Mouse (Mus musculus) embryonic facial prominence, embryonic 15.5 days (tissue): Measurements from ENCODE around the gene Ate1. TPM values are rescaled to one million over a fixed set of nuclear protein-coding genes. Genes with fewer than 3 reads are reported as not detected.
A peak's percentile ranks its signal among the peaks of the same experiment; 100 is the strongest.

Source experiments
- ATAC-seq: fragments of 200-750 bp; cut with Nextera tagmentation; 2 replicates; pipeline ENCODE4 v1.8.0; 2017; ENCODE audit warnings: low read depth, moderate TSS enrichment; ENCODE audit not compliant: insufficient number of reproducible peaks, low FRiP score, low TSS enrichment
- H3K27ac ChIP-seq: fragments of 300-500 bp; sonication (generic); replicated peaks from 2 replicates; pipeline ENCODE4 v1.5.1; 2015; ENCODE audit warnings: mild to moderate bottlenecking, inconsistent platforms
- H3K27me3 ChIP-seq: fragments of 300-500 bp; sonication (generic); 2 replicates; pipeline ENCODE4 v1.6.1; 2015; ENCODE audit warnings: inconsistent platforms
- H3K36me3 ChIP-seq: fragments of 300-500 bp; sonication (generic); 2 replicates; pipeline ENCODE4 v1.6.1; 2015; ENCODE audit warnings: mild to moderate bottlenecking, inconsistent platforms
- H3K4me1 ChIP-seq: fragments of 300-500 bp; sonication (generic); 2 replicates; pipeline ENCODE4 v1.6.1; 2015; ENCODE audit warnings: inconsistent platforms
- H3K4me2 ChIP-seq: fragments of 300-500 bp; sonication (generic); replicated peaks from 2 replicates; pipeline ENCODE4 v1.6.1; 2015; ENCODE audit warnings: mild to moderate bottlenecking, inconsistent platforms
- H3K4me3 ChIP-seq: fragments of 300-500 bp; sonication (generic); replicated peaks from 2 replicates; pipeline ENCODE4 v1.5.1; 2015; ENCODE audit warnings: mild to moderate bottlenecking, inconsistent platforms
- H3K9ac ChIP-seq: fragments of 300-500 bp; sonication (generic); 2 replicates; pipeline ENCODE4 v1.6.1; 2015; ENCODE audit warnings: inconsistent platforms
- H3K9me3 ChIP-seq: fragments of 300-500 bp; sonication (generic); replicated peaks from 2 replicates; pipeline ENCODE4 v1.6.1; 2016; ENCODE audit warnings: inconsistent platforms
- WGBS: fragments of 180-500 bp; shearing (Covaris S2); methylation state at CpG from one replicate; pipeline ENCODE4 v1.1.7; 2015; 5-methylcytosine and 5-hydroxymethylcytosine counted together
- polyA plus RNA-seq: library from polyadenylated mRNA; unstranded; fragments of >200 nt; fragmentation: Nextera tagmentation; extraction: Ambion mirVana; gene quantifications from 2 replicates; pipeline ENCODE4 v1.2.1, GENCODE M21; 2015

The Ate1 gene
- polyA plus RNA-seq, 1 experiment from 2014 or later = 59.7 TPM

GRCm38 (mm10) chr7:130473881-130474280 lies 46.3 kb downstream of the Ate1 start:
- peaks cover 3% of the 10 kb centered on the region; the same call in 1 of the 2 replicates for H3K4me1 ChIP-seq
- no peak overlapping the region for H3K4me2 ChIP-seq
- H3K9ac ChIP-seq = no peak overlapping the region
- ATAC-seq = no peak
- no peak overlapping the region for H3K4me3 ChIP-seq
- no peak overlapping the region for H3K27ac ChIP-seq
- H3K27me3 ChIP-seq = no peaks in the 10 kb centered on the region
- 72% methylated on average over 3 of the region's 3 CpGs for WGBS
- no peaks in the 10 kb centered on the region for H3K9me3 ChIP-seq
- no peaks in the 10 kb centered on the region; the same call in 1 of the 2 replicates for H3K36me3 ChIP-seq

- no peaks in the 10 kb centered on the region; the same call in 1 of the 2 replicates for H3K36me3 ChIP-seq
- H3K9me3 ChIP-seq = no peaks in the 10 kb centered on the region
- H3K4me1 ChIP-seq = peaks cover 3% of the 10 kb centered on the region; the same call in 1 of the 2 replicates
- 62% methylated on average over 6 of the region's 6 CpGs for WGBS
- H3K9ac ChIP-seq = no peak overlapping the region
- no peak overlapping the region for H3K4me3 ChIP-seq
- no peak for ATAC-seq
- no peaks in the 10 kb centered on the region for H3K27me3 ChIP-seq
- no peak overlapping the region for H3K27ac ChIP-seq
- no peak overlapping the region for H3K4me2 ChIP-seq
Measured at GRCm38 (mm10) chr7:130472683-130473082, 47.5 kb downstream of the Ate1 start.

- Histone ChIP-seq H3K9ac (no peak overlapping the region), H3K4me1 (peaks cover 3% of the 10 kb centered on the region; the same call in 1 of the 2 replicates), H3K36me3 (peaks cover under 1% of the 10 kb centered on the region; the same call in 1 of the 2 replicates), H3K27ac (no peak overlapping the region), H3K4me2 (no peak overlapping the region), H3K27me3 (no peaks in the 10 kb centered on the region), H3K4me3 (no peak overlapping the region), H3K9me3 (no peaks in the 10 kb centered on the region)
- no peak for ATAC-seq
- WGBS = 53% methylated on average over 6 of the region's 6 CpGs
Measured at GRCm38 (mm10) chr7:130471045-130471444, 49.1 kb downstream of the Ate1 start.

GRCm38 (mm10) chr7:130455587-130456246 lies 64.5 kb downstream of the Ate1 start:
- H3K9me3 ChIP-seq = no peaks in the 10 kb centered on the region
- H3K4me3 ChIP-seq = no peak overlapping the region
- peaks cover 26% of the 10 kb centered on the region for H3K36me3 ChIP-seq
- no peak overlapping the region for H3K4me2 ChIP-seq
- no peak overlapping the region for H3K9ac ChIP-seq
- 50% methylated on average over 4 of the region's 4 CpGs for WGBS
- no peak overlapping the region for H3K27ac ChIP-seq
- H3K4me1 ChIP-seq = no peaks in the 10 kb centered on the region
- ATAC-seq = no peak
- no peaks in the 10 kb centered on the region for H3K27me3 ChIP-seq

- Histone ChIP-seq H3K9me3 (no peaks in the 10 kb centered on the region), H3K27ac (no peak overlapping the region), H3K4me3 (no peak overlapping the region), H3K4me1 (no peaks in the 10 kb centered on the region), H3K27me3 (no peaks in the 10 kb centered on the region), H3K36me3 (peaks cover 33% of the 10 kb centered on the region), H3K4me2 (no peak overlapping the region), H3K9ac (no peak overlapping the region)
- no peak for ATAC-seq
- WGBS = 81% methylated on average over 3 of the region's 3 CpGs
Measured at GRCm38 (mm10) chr7:130454226-130454625, 65.9 kb downstream of the Ate1 start.

GRCm38 (mm10) chr7:130435776-130436175 lies 84.4 kb downstream of the Ate1 start:
- Histone ChIP-seq H3K36me3 (no peaks in the 10 kb centered on the region; the same call in 1 of the 2 replicates), H3K27me3 (no peaks in the 10 kb centered on the region), H3K9ac (no peak overlapping the region), H3K4me3 (no peak overlapping the region), H3K4me2 (no peak overlapping the region), H3K9me3 (no peaks in the 10 kb centered on the region), H3K4me1 (no peaks in the 10 kb centered on the region), H3K27ac (no peak overlapping the region)
- ATAC-seq = no peak
- WGBS = 96% methylated on average over 5 of the region's 5 CpGs

- Histone ChIP-seq H3K4me3 (no peak overlapping the region), H3K4me2 (no peak overlapping the region), H3K4me1 (peaks cover 3% of the 10 kb centered on the region; the same call in 1 of the 2 replicates), H3K27ac (no peak overlapping the region), H3K27me3 (no peaks in the 10 kb centered on the region), H3K36me3 (no peaks in the 10 kb centered on the region; the same call in 1 of the 2 replicates), H3K9me3 (no peaks in the 10 kb centered on the region), H3K9ac (no peak overlapping the region)
- ATAC-seq = no peak
- WGBS = 95% methylated on average over 2 of the region's 2 CpGs
Measured at GRCm38 (mm10) chr7:130432141-130432540, 88.0 kb downstream of the Ate1 start.

- WGBS = 4% methylated on average over 5 of the region's 5 CpGs
Measured at GRCm38 (mm10) chr7:130426586-130426985, 93.6 kb downstream of the Ate1 start.

GRCm38 (mm10) chr7:130425991-130426390 lies 94.2 kb downstream of the Ate1 start:
- Histone ChIP-seq H3K4me3 (no peak overlapping the region), H3K4me1 (peaks cover 10% of the 10 kb centered on the region), H3K27me3 (no peaks in the 10 kb centered on the region), H3K9ac (no peak overlapping the region), H3K4me2 (no peak overlapping the region), H3K9me3 (no peaks in the 10 kb centered on the region), H3K27ac (peak overlapping the region; percentile 85), H3K36me3 (no peaks in the 10 kb centered on the region)
- no peak for ATAC-seq
- 25% methylated on average over 2 of the region's 2 CpGs for WGBS

More at GRCm38 (mm10) chr7:130426586-130426985, 93.6 kb downstream of the Ate1 start:
- H3K36me3 ChIP-seq = no peaks in the 10 kb centered on the region
- ATAC-seq = 0 out of 2 replicates have a peak, but pooled peaks have one; percentile 24
- no peak overlapping the region for H3K9ac ChIP-seq
- H3K4me2 ChIP-seq = peak overlapping the region; percentile 31; the same call in 1 of the 2 replicates
- H3K4me3 ChIP-seq = no peak overlapping the region
- no peaks in the 10 kb centered on the region for H3K9me3 ChIP-seq
- peaks cover 10% of the 10 kb centered on the region for H3K4me1 ChIP-seq
- H3K27me3 ChIP-seq = no peaks in the 10 kb centered on the region
- peak overlapping the region; percentile 85 for H3K27ac ChIP-seq

GRCm38 (mm10) chr7:130419961-130420360 lies 100.2 kb downstream of the Ate1 start:
- 63% methylated on average over 1 of the region's 1 CpGs for WGBS

GRCm38 (mm10) chr7:130407622-130408021 lies 112.5 kb downstream of the Ate1 start:
- H3K27ac ChIP-seq = peak overlapping the region; percentile 80
- ATAC-seq = no peak

More at GRCm38 (mm10) chr7:130419961-130420360, 100.2 kb downstream of the Ate1 start:
- no peak overlapping the region for H3K4me2 ChIP-seq
- H3K4me1 ChIP-seq = no peaks in the 10 kb centered on the region
- H3K9me3 ChIP-seq = no peaks in the 10 kb centered on the region
- no peak overlapping the region for H3K9ac ChIP-seq
- no peak overlapping the region for H3K27ac ChIP-seq
- no peaks in the 10 kb centered on the region; the same call in 1 of the 2 replicates for H3K36me3 ChIP-seq
- no peak for ATAC-seq
- H3K4me3 ChIP-seq = no peak overlapping the region
- no peaks in the 10 kb centered on the region for H3K27me3 ChIP-seq

More at GRCm38 (mm10) chr7:130407622-130408021, 112.5 kb downstream of the Ate1 start:
- 68% methylated on average over 10 of the region's 10 CpGs for WGBS
- Histone ChIP-seq H3K36me3 (no peaks in the 10 kb centered on the region), H3K4me2 (no peak overlapping the region), H3K4me3 (no peak overlapping the region), H3K27me3 (no peaks in the 10 kb centered on the region), H3K9me3 (no peaks in the 10 kb centered on the region), H3K4me1 (peaks cover 9% of the 10 kb centered on the region; the same call in 1 of the 2 replicates), H3K9ac (no peak overlapping the region)
